9 mouse cellular contexts compared by ENCODE assay signal in the genomic region with DNA sequence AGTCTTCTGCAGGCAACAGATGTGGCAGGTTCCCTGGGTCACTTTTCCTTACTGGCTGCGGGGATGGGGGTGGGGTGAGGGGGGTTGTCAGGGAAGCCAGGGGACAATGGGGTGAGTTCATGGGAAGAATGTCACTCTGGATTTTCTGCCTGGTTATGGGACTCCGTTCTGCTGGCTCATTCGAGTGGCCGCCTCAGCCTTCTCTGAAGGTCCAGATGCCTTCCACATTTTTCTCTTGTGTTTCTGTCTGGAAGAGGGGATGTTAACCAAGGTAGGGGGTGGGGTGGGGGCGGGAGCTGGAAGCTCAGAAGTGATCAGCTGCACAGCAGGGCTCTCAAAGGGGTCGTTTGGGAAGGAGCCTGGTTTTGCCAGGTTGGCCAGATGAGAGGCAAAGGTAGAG. TPM values are rescaled to one million over a fixed set of nuclear protein-coding genes. Genes with fewer than 3 reads are reported as not detected.
DNase-seq lines count a peak whose midpoint lies in the region; ATAC-seq and TF ChIP-seq lines count a peak whose summit lies in the region.
"Had no signal": no experiment of that assay in that cellular context is flagged by ENCODE, and none has a peak within 500 bp of the region (broad histone marks: within the 10 kb centered on the region; RNA-seq: fewer than 3 reads in every experiment).

No protein-coding gene starts in this region.

- 0% methylated on average over 6 of the region's 6 CpGs for WGBS in hindbrain, embryonic 11.5 days
- 2% methylated on average over 6 of the region's 6 CpGs for WGBS in midbrain, embryonic 14.5 days

- TF ChIP-seq POLR2A in ES-Bruce4 (IDR thresholded peaks at IDR 0.05; ENCODE audit: insufficient read depth, low read length), result no peak

- peaks cover 7% of the 10 kb centered on the region for H3K36me3 ChIP-seq in ES-Bruce4 (ENCODE audit: control insufficient read depth, insufficient read depth, low read length, poor library complexity, severe bottlenecking)
- H3K36me3 ChIP-seq in hindbrain, embryonic 11.5 days (ENCODE audit: control insufficient read depth, insufficient read depth, low read length), result no peaks in the 10 kb centered on the region
- H3K36me3 ChIP-seq in midbrain, embryonic 14.5 days (ENCODE audit: control insufficient read depth, insufficient read depth, low read length), result peaks cover 6% of the 10 kb centered on the region; the same call in 1 of the 2 replicates

- H3K4me2 ChIP-seq in hindbrain, embryonic 11.5 days (replicated peaks; ENCODE audit: low read depth, low read length), result peak overlapping the region; percentile 96
- peak overlapping the region; percentile 96 for H3K4me2 ChIP-seq in midbrain, embryonic 14.5 days (ENCODE audit: low read length)

- peak overlapping the region; percentile 37 for H3K9ac ChIP-seq in ES-Bruce4 (ENCODE audit: low read depth, poor library complexity, severe bottlenecking)
- peak overlapping the region; percentile 86 for H3K9ac ChIP-seq in hindbrain, embryonic 11.5 days (ENCODE audit: low read depth, low read length)
- H3K9ac ChIP-seq in midbrain, embryonic 14.5 days (replicated peaks; ENCODE audit: low read length), result peak overlapping the region; percentile 85

- DNase-seq in ZHBTc4 (ENCODE audit: low read depth, low spot score), result peak; percentile 78
- DNase-seq in hindbrain, embryonic 11.5 days (ENCODE audit: low spot score), result peak; percentile 62
- DNase-seq in midbrain, embryonic 14.5 days, result peak; percentile 62
- no peak for DNase-seq in frontal cortex, postnatal 14 days (ENCODE audit: low spot score in 2 of 2)
- DNase-seq in right cerebral cortex, postnatal 4 days, result no peak
- DNase-seq in adrenal gland, adult 2 months, result no peak

- 0 out of 2 replicates have a peak, but pooled peaks have one; percentile 6 for ATAC-seq in hindbrain, embryonic 11.5 days (ENCODE audit: low FRiP score)
- no peak; the same call in 1 of the 2 replicates for ATAC-seq in midbrain, embryonic 14.5 days (ENCODE audit: low FRiP score, low TSS enrichment)
- ATAC-seq: activated CD4-positive, CD25-positive, alpha-beta regulatory T cell, adult 4 months had no signal

- H3K9me3 ChIP-seq in ES-Bruce4 (replicated peaks; ENCODE audit: control insufficient read depth, insufficient read depth, low read length, poor library complexity, severe bottlenecking), result no peaks in the 10 kb centered on the region
- H3K9me3 ChIP-seq in hindbrain, embryonic 11.5 days (ENCODE audit: control insufficient read depth, low read length), result no peaks in the 10 kb centered on the region
- no peaks in the 10 kb centered on the region for H3K9me3 ChIP-seq in midbrain, embryonic 14.5 days (ENCODE audit: control insufficient read depth, low read length)

- peak overlapping the region; percentile 62 for H3K4me3 ChIP-seq in ES-Bruce4 (ENCODE audit: low read depth, low read length)
- peak overlapping the region; percentile 83 for H3K4me3 ChIP-seq in hindbrain, embryonic 11.5 days (ENCODE audit: low read depth, low read length)
- peak overlapping the region; percentile 78 for H3K4me3 ChIP-seq in midbrain, embryonic 14.5 days (replicated peaks; ENCODE audit: low read depth, low read length)
- H3K4me3 ChIP-seq: erythroblast, embryonic 14.5 days had no signal

- 0 out of 2 replicates have a peak, but pooled peaks have one; percentile 38 for TF ChIP-seq EP300 in ES-Bruce4 (IDR thresholded peaks at IDR 0.05; ENCODE audit: insufficient read depth, low read depth, low read length)

- H3K4me1 ChIP-seq in ES-Bruce4 (ENCODE audit: control insufficient read depth, insufficient read depth, low read length), result peaks cover 11% of the 10 kb centered on the region
- H3K4me1 ChIP-seq in hindbrain, embryonic 11.5 days (replicated peaks; ENCODE audit: control insufficient read depth, insufficient read depth, low read length), result peaks cover 4% of the 10 kb centered on the region
- peaks cover 23% of the 10 kb centered on the region for H3K4me1 ChIP-seq in midbrain, embryonic 14.5 days (ENCODE audit: control insufficient read depth, insufficient read depth, low read length)

- TF ChIP-seq CTCF in ES-Bruce4 (IDR thresholded peaks at IDR 0.05; ENCODE audit: low read depth, low read length), result no peak

- peak overlapping the region; percentile 43; the same call in 1 of the 2 replicates for H3K27ac ChIP-seq in ES-Bruce4 (ENCODE audit: insufficient read depth, low read length)
- peak overlapping the region; percentile 81 for H3K27ac ChIP-seq in hindbrain, embryonic 11.5 days (ENCODE audit: low read depth, low read length)
- peak overlapping the region; percentile 88 for H3K27ac ChIP-seq in midbrain, embryonic 14.5 days (replicated peaks; ENCODE audit: low read depth, low read length)

- no peaks in the 10 kb centered on the region for H3K27me3 ChIP-seq in ES-Bruce4 (ENCODE audit: control insufficient read depth, insufficient read depth, low read length, poor library complexity, severe bottlenecking)
- no peaks in the 10 kb centered on the region for H3K27me3 ChIP-seq in hindbrain, embryonic 11.5 days (ENCODE audit: control insufficient read depth, insufficient read depth, low read length)
- H3K27me3 ChIP-seq in midbrain, embryonic 14.5 days (ENCODE audit: control insufficient read depth, insufficient read depth, low read length), result 0 out of 2 replicates have a peak, but pooled peaks cover 2% of the 10 kb centered on the region

RNA-seq across cellular contexts. Expression of a gene that starts 2.1 kb away (rescaled TPM):
- polyA plus RNA-seq in ES-Bruce4 (2011; ENCODE audit: insufficient read depth, insufficient read length, low read depth, missing spikeins), result 537 and 588 TPM in 2 replicates
- polyA plus RNA-seq in hindbrain, embryonic 11.5 days (2014; fragmentation: Nextera tagmentation; extraction: Ambion mirVana), result 521 and 561 TPM in 2 replicates
- polyA plus RNA-seq in midbrain, embryonic 14.5 days (2014; fragmentation: Nextera tagmentation; extraction: Ambion mirVana), result 200 and 310 TPM in 2 replicates
- total RNA-seq in adrenal gland, adult 2 months (2021), result 1 to 10 TPM; 2.0 to 4.1 TPM
- 12.6 and 13.0 TPM in 2 replicates for polyA plus RNA-seq in adrenal gland, adult 2 months (2012; rRNA removed)
- polyA plus RNA-seq: activated CD4-positive, CD25-positive, alpha-beta regulatory T cell, adult 4 months had no signal

RNA-seq across cellular contexts. Expression of a gene that starts 48.2 kb away (rescaled TPM):
- 0.99 TPM in 2 replicates for polyA plus RNA-seq in ES-Bruce4 (2011; ENCODE audit: insufficient read depth, insufficient read length, low read depth, missing spikeins)
- polyA plus RNA-seq in hindbrain, embryonic 11.5 days (2014; fragmentation: Nextera tagmentation; extraction: Ambion mirVana), result 28.1 and 34.8 TPM in 2 replicates
- 22.4 and 30.4 TPM in 2 replicates for polyA plus RNA-seq in midbrain, embryonic 14.5 days (2014; fragmentation: Nextera tagmentation; extraction: Ambion mirVana)
- 100 to 1,000 TPM in 1 of 2 experiments, 10 to 100 TPM in 1; 87.4 to 179 TPM for total RNA-seq in adrenal gland, adult 2 months (2021)
- polyA plus RNA-seq in adrenal gland, adult 2 months (2012; rRNA removed), result 31.2 and 32.3 TPM in 2 replicates
- polyA plus RNA-seq: activated CD4-positive, CD25-positive, alpha-beta regulatory T cell, adult 4 months; erythroblast, embryonic 14.5 days had no signal

Comparison
In these comparisons a context has a peak if more than half of its experiments do, and no peak if none do; other contexts are left out.
1. DNase-seq: peak in ZHBTc4 (single experiment), hindbrain, embryonic 11.5 days (single experiment) and midbrain, embryonic 14.5 days (single experiment); none in frontal cortex, postnatal 14 days (0 of 2), right cerebral cortex, postnatal 4 days (single experiment) and adrenal gland, adult 2 months (single experiment).
2. RNA of a gene that starts 2.1 kb away (polyA plus RNA-seq): 521 to 561 TPM in hindbrain, embryonic 11.5 days, 537 to 588 TPM in ES-Bruce4 and 200 to 310 TPM in midbrain, embryonic 14.5 days; 12.6 to 13.0 TPM in adrenal gland, adult 2 months; every median in the first group is over 10 times any median in the second.
3. RNA of a gene that starts 48.2 kb away (polyA plus RNA-seq): 28.1 to 34.8 TPM in hindbrain, embryonic 11.5 days, 31.2 to 32.3 TPM in adrenal gland, adult 2 months and 22.4 to 30.4 TPM in midbrain, embryonic 14.5 days; 0.99 TPM in ES-Bruce4; every median in the first group is over 10 times any median in the second.
4. Peak in every context shown above with its lines, with median percentiles within 50 percentile points of each other: H3K27ac ChIP-seq, H3K4me3 ChIP-seq and H3K9ac ChIP-seq.